Mouse (Mus musculus) ES-Bruce4 (cell line): ENCODE measurements around the gene Pkp4. TPM values are rescaled to one million over a fixed set of nuclear protein-coding genes. Genes with fewer than 3 reads are reported as not detected.
A peak's percentile ranks its signal among the peaks of the same experiment; 100 is the strongest.

Experiments
- H3K27ac ChIP-seq: 2 replicates; pipeline ENCODE4 v1.5.1; 2012; ENCODE audit warnings: low read length, inconsistent platforms; ENCODE audit not compliant: insufficient read depth
- H3K27me3 ChIP-seq: 2 replicates; pipeline ENCODE4 v1.6.1; 2012; ENCODE audit warnings: mild to moderate bottlenecking, low read length, inconsistent platforms; ENCODE audit not compliant: control insufficient read depth, poor library complexity, insufficient read depth, severe bottlenecking
- H3K36me3 ChIP-seq: 2 replicates; pipeline ENCODE4 v1.6.1; 2012; ENCODE audit warnings: inconsistent platforms, mild to moderate bottlenecking, low read length, moderate library complexity; ENCODE audit not compliant: control insufficient read depth, poor library complexity, insufficient read depth, severe bottlenecking
- H3K4me1 ChIP-seq: one replicate; pipeline ENCODE4 v1.8.1; 2011; ENCODE audit warnings: low read length; ENCODE audit not compliant: control insufficient read depth, insufficient read depth
- H3K4me3 ChIP-seq: 2 replicates; pipeline ENCODE4 v1.5.1; 2011; ENCODE audit warnings: low read depth, mild to moderate bottlenecking, low read length
- H3K9ac ChIP-seq: 2 replicates; pipeline ENCODE4 v1.6.1; 2012; ENCODE audit warnings: low read depth, mild to moderate bottlenecking, inconsistent platforms; ENCODE audit not compliant: poor library complexity, severe bottlenecking
- H3K9me3 ChIP-seq: replicated peaks from 2 replicates; pipeline ENCODE4 v1.6.1; 2012; ENCODE audit warnings: mild to moderate bottlenecking, low read length, inconsistent platforms; ENCODE audit not compliant: control insufficient read depth, poor library complexity, insufficient read depth, severe bottlenecking
- CTCF ChIP-seq: IDR thresholded peaks from one replicate; pipeline ENCODE4 v1.8.1; 2011; ENCODE audit warnings: low read depth, low read length
- EP300 ChIP-seq: IDR thresholded peaks from 2 replicates; pipeline ENCODE4 v1.6.1; 2011; ENCODE audit warnings: low read depth, low read length; ENCODE audit not compliant: insufficient read depth
- POLR2A ChIP-seq: IDR thresholded peaks from one replicate; pipeline ENCODE4 v1.8.1; 2011; ENCODE audit warnings: low read length; ENCODE audit not compliant: insufficient read depth
- polyA plus RNA-seq: library from polyadenylated mRNA; stranded (reverse); fragments of >200 nt; gene quantifications from 2 replicates; pipeline ENCODE4 v1.2.4, GENCODE M21; 2011; ENCODE audit warnings: low read depth; ENCODE audit not compliant: missing spikeins, insufficient read depth, insufficient read length

The Pkp4 gene
- polyA plus RNA-seq, 1 experiment, result 82.1 TPM

GRCm38 (mm10) chr2:59227508-59228263 lies 67.0 kb downstream of the Pkp4 start:
- Histone ChIP-seq H3K4me1 (peaks cover 10% of the 10 kb centered on the region), H3K4me3 (no peak overlapping the region), H3K9ac (no peak overlapping the region), H3K27ac (peak overlapping the region; percentile 39), H3K36me3 (no peaks in the 10 kb centered on the region), H3K9me3 (no peaks in the 10 kb centered on the region), H3K27me3 (no peaks in the 10 kb centered on the region)
- TF ChIP-seq EP300 (no peak), POLR2A (no peak), CTCF (no peak)

GRCm38 (mm10) chr2:59229250-59229895 lies 68.7 kb downstream of the Pkp4 start:
- Histone ChIP-seq H3K4me3 (no peak overlapping the region), H3K4me1 (peaks cover 10% of the 10 kb centered on the region), H3K27ac (peak overlapping the region; percentile 57; the same call in 1 of the 2 replicates), H3K27me3 (no peaks in the 10 kb centered on the region), H3K9me3 (no peaks in the 10 kb centered on the region), H3K9ac (no peak overlapping the region), H3K36me3 (no peaks in the 10 kb centered on the region)
- no peak for TF ChIP-seq POLR2A
- TF ChIP-seq CTCF, result no peak
- TF ChIP-seq EP300, result no peak

GRCm38 (mm10) chr2:59230656-59231055 lies 70.0 kb downstream of the Pkp4 start:
- H3K4me3 ChIP-seq, result no peak overlapping the region
- no peak overlapping the region for H3K9ac ChIP-seq

GRCm38 (mm10) chr2:59231514-59231913 lies 70.9 kb downstream of the Pkp4 start:
- Histone ChIP-seq H3K36me3 (no peaks in the 10 kb centered on the region), H3K4me3 (no peak overlapping the region), H3K9me3 (no peaks in the 10 kb centered on the region)

More at GRCm38 (mm10) chr2:59230656-59231055, 70.0 kb downstream of the Pkp4 start:
- Histone ChIP-seq H3K9me3 (no peaks in the 10 kb centered on the region), H3K27ac (peak overlapping the region; percentile 62), H3K27me3 (no peaks in the 10 kb centered on the region), H3K36me3 (no peaks in the 10 kb centered on the region), H3K4me1 (peaks cover 9% of the 10 kb centered on the region)
- TF ChIP-seq POLR2A, result no peak
- no peak for TF ChIP-seq CTCF
- TF ChIP-seq EP300, result no peak

GRCm38 (mm10) chr2:59233294-59233923 lies 72.8 kb downstream of the Pkp4 start:
- TF ChIP-seq CTCF (no peak), POLR2A (no peak), EP300 (no peak)
- Histone ChIP-seq H3K4me3 (no peak overlapping the region), H3K36me3 (0 out of 2 replicates have a peak, but pooled peaks cover 3% of the 10 kb centered on the region), H3K9me3 (peaks cover under 1% of the 10 kb centered on the region; the same call in 1 of the 2 replicates), H3K9ac (no peak overlapping the region), H3K4me1 (peaks cover 7% of the 10 kb centered on the region), H3K27ac (no peak overlapping the region), H3K27me3 (no peaks in the 10 kb centered on the region)

More at GRCm38 (mm10) chr2:59231514-59231913, 70.9 kb downstream of the Pkp4 start:
- Histone ChIP-seq H3K4me1 (peaks cover 9% of the 10 kb centered on the region), H3K9ac (no peak overlapping the region), H3K27me3 (no peaks in the 10 kb centered on the region), H3K27ac (peak overlapping the region; percentile 66)
- TF ChIP-seq EP300 (peak; percentile 66; the same call in 1 of the 2 replicates), CTCF (no peak)

GRCm38 (mm10) chr2:59233936-59234335 lies 73.3 kb downstream of the Pkp4 start:
- Histone ChIP-seq H3K27ac (no peak overlapping the region), H3K9me3 (peaks cover 4% of the 10 kb centered on the region; the same call in 1 of the 2 replicates), H3K36me3 (0 out of 2 replicates have a peak, but pooled peaks cover 3% of the 10 kb centered on the region), H3K4me1 (peaks cover 7% of the 10 kb centered on the region), H3K27me3 (no peaks in the 10 kb centered on the region), H3K4me3 (no peak overlapping the region), H3K9ac (no peak overlapping the region)
- TF ChIP-seq POLR2A, result no peak
- no peak for TF ChIP-seq EP300
- TF ChIP-seq CTCF, result no peak
